Mouse (Mus musculus) limb, embryonic 14.5 days (tissue): ENCODE measurements at regions not wholly inside any gene's neighbourhood (a gene's known extent, or its start where the extent isn't known, plus 50 kb on each side); places are given as distances from the start of the nearest gene placed in this dataset.
"Not testable (repeated sequence)": the region's sequence is repeated elsewhere in the genome, so short reads cannot be mapped to it uniquely, and the experiment has no call there.

Source experiments
- ATAC-seq: fragments of 200-750 bp; cut with Nextera tagmentation; 2 replicates; pipeline ENCODE4 v1.8.0; 2017; ENCODE audit warnings: low read depth, moderate number of reproducible peaks, moderate TSS enrichment; ENCODE audit not compliant: low FRiP score
- DNase-seq: peaks from one replicate; pipeline ENCODE4 v3.0.0-alpha.2; 2015; ENCODE audit warnings: low spot score
- H3K27ac ChIP-seq: fragments of 300-500 bp; sonication (generic); replicated peaks from 2 replicates; pipeline ENCODE4 v1.5.1; 2014; ENCODE audit warnings: low read depth, mild to moderate bottlenecking, low read length, moderate library complexity, mixed read lengths
- H3K27me3 ChIP-seq: fragments of 300-500 bp; sonication (generic); 2 replicates; pipeline ENCODE4 v1.6.1; 2014; ENCODE audit warnings: low read length, mixed read lengths; ENCODE audit not compliant: control insufficient read depth, insufficient read depth
- H3K36me3 ChIP-seq: fragments of 300-500 bp; sonication (generic); 2 replicates; pipeline ENCODE4 v1.6.1; 2014; ENCODE audit warnings: mild to moderate bottlenecking, low read length, moderate library complexity, mixed read lengths; ENCODE audit not compliant: control insufficient read depth, insufficient read depth
- H3K4me1 ChIP-seq: fragments of 300-500 bp; sonication (generic); 2 replicates; pipeline ENCODE4 v1.6.1; 2014; ENCODE audit warnings: antibody characterized with exemption, low read length, mixed read lengths; ENCODE audit not compliant: control insufficient read depth, insufficient read depth
- H3K4me2 ChIP-seq: fragments of 300-500 bp; sonication (generic); replicated peaks from 2 replicates; pipeline ENCODE4 v1.6.1; 2014; ENCODE audit warnings: low read depth, mild to moderate bottlenecking, low read length, moderate library complexity; ENCODE audit not compliant: severe bottlenecking
- H3K4me3 ChIP-seq: fragments of 300-500 bp; sonication (generic); replicated peaks from 2 replicates; pipeline ENCODE4 v1.5.1; 2014; ENCODE audit warnings: low read length
- H3K9ac ChIP-seq: fragments of 300-500 bp; sonication (generic); 2 replicates; pipeline ENCODE4 v1.6.1; 2014; ENCODE audit warnings: mild to moderate bottlenecking, low read depth, low read length, moderate library complexity; ENCODE audit not compliant: severe bottlenecking
- H3K9me3 ChIP-seq: fragments of 300-500 bp; sonication (generic); 2 replicates; pipeline ENCODE4 v1.6.1; 2016; ENCODE audit warnings: low read length; ENCODE audit not compliant: control insufficient read depth
- POLR2A ChIP-seq: fragments of 200-500 bp; IDR thresholded peaks from 2 replicates; pipeline ENCODE4 v1.8.0; 2012; ENCODE audit warnings: inconsistent platforms, mild to moderate bottlenecking, moderate library complexity, borderline replicate concordance; ENCODE audit not compliant: insufficient read depth, insufficient read length; ENCODE audit errors: extremely low read depth
- WGBS: fragments of 180-500 bp; shearing (Covaris S2); extraction: QIAGEN DNeasy Blood & Tissue Kit; methylation state at CpG from one replicate; pipeline ENCODE4 v1.1.7; 2014; 5-methylcytosine and 5-hydroxymethylcytosine counted together

DNA sequence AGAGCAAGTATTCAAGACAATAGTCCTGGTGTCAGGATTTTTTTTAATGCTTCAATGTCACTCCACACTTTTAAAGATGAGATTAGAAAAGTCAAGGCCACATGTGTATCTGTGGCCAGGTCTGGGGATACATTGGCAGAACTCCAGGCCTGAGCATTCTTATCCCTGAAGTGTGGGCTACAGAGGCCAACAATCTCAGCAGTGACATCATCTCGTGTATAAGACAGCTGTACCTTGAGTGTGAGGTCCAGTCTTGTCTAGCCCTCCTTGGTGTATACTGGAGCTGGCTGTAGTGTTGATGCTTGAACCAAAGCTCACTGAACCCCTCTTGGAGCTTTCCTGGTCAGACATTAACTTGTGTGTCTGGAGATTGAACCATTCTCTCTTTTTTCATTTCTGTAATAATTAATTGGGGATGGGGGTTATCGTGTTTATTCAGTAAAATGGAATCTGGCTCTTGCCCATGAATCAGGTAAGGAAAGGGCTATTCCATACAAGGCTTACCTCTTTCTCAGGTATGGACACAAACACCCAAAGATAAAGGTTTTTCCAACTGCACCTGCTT lies 182.3 kb upstream of the Irx4 start:
- no peaks in the 10 kb centered on the region for H3K27me3 ChIP-seq
- ATAC-seq = no peak
- no peaks in the 10 kb centered on the region for H3K4me1 ChIP-seq
- H3K4me2 ChIP-seq = no peak overlapping the region
- no peak overlapping the region for H3K27ac ChIP-seq
- 71% methylated on average over 2 of the region's 2 CpGs for WGBS
- no peaks in the 10 kb centered on the region for H3K9me3 ChIP-seq
- DNase-seq = no peak
- no peak overlapping the region for H3K9ac ChIP-seq
- H3K4me3 ChIP-seq = no peak overlapping the region
- TF ChIP-seq POLR2A = no peak
- no peaks in the 10 kb centered on the region for H3K36me3 ChIP-seq

DNA sequence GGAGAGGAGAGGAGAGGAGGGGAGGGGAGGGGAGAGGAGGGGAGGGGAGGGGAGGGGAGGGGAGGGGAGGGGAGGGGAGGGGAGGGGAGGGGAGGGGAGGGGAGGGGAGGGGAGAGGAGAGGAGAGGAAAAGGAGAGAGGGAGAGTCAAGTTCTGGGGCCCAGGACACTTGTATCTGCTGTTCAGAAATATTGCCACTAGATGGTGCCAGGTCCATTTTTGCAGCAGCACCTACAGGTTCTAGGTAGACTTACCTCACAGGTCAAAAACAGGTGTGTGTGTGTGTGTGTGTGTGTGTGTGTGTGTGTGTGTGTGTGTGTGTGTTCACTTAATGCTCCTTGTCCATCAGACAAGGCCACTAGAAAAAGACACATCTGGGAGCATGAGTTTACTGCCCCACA lies 172.5 kb upstream of the Irx4 start:
- H3K36me3 ChIP-seq, H3K27ac ChIP-seq, H3K9ac ChIP-seq, DNase-seq, H3K27me3 ChIP-seq, ATAC-seq, H3K4me3 ChIP-seq, H3K4me1 ChIP-seq, H3K9me3 ChIP-seq, H3K4me2 ChIP-seq: not testable (repeated sequence)

- Histone ChIP-seq H3K4me1 (no peaks in the 10 kb centered on the region), H3K27ac (no peak overlapping the region), H3K4me3 (no peak overlapping the region), H3K36me3 (no peaks in the 10 kb centered on the region), H3K4me2 (no peak overlapping the region), H3K27me3 (no peaks in the 10 kb centered on the region), H3K9ac (no peak overlapping the region), H3K9me3 (no peaks in the 10 kb centered on the region)
- TF ChIP-seq POLR2A = no peak
- no peak for DNase-seq
- no peak for ATAC-seq
- WGBS = 45% methylated on average over 3 of the region's 3 CpGs
Observed at GRCm38 (mm10) chr13:73091886-73092285, 168.4 kb upstream of the Irx4 start.

DNA sequence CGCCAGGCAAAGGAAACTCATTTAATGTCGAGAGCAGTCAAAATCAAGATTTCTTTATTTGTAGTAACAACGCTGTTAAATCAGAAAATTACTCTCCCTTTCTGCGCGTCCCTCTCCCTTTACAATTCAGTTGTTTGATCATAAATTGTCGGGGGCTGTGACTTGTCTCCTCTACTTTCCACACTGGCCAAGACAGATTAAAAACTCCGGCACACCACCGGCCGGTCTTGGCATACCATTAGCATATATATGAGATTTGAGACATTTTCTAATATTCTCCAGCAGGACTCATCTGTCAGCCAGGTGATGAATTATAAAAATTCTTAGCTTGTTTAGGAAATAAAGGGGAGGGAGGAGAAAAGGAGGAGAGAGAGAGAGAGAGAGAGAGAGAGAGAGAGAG lies 162.8 kb upstream of the Irx4 start:
- Histone ChIP-seq H3K9ac (no peak overlapping the region), H3K9me3 (no peaks in the 10 kb centered on the region), H3K4me2 (no peak overlapping the region), H3K4me1 (no peaks in the 10 kb centered on the region), H3K36me3 (no peaks in the 10 kb centered on the region), H3K27ac (no peak overlapping the region), H3K27me3 (no peaks in the 10 kb centered on the region), H3K4me3 (no peak overlapping the region)
- TF ChIP-seq POLR2A = no peak
- ATAC-seq (no peak), DNase-seq (no peak)
- 80% methylated on average over 9 of the region's 9 CpGs for WGBS

DNA sequence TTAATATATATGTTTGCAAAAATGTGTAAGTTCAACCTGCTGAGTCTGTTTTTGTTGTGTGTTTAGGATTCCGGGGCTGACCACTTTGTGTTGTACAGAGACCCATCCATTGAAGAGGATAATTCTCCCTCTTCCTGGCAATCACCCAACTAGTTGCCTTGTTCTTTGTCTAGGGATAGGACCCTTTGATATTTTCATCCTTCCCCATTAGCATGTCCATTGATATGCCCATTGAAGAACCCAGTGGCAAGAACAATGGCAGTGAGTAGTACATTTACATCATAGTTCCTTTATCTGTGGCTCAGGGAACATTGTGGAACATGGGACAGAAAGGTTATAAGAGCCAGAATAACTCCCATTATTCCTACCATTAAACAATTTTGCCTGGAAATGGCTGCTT lies 160.9 kb upstream of the Irx4 start:
- Histone ChIP-seq H3K4me2 (no peak overlapping the region), H3K36me3 (no peaks in the 10 kb centered on the region), H3K27ac (no peak overlapping the region), H3K9me3 (no peaks in the 10 kb centered on the region), H3K27me3 (no peaks in the 10 kb centered on the region), H3K4me3 (no peak overlapping the region), H3K4me1 (no peaks in the 10 kb centered on the region), H3K9ac (no peak overlapping the region)
- DNase-seq = no peak
- ATAC-seq = no peak
- no peak for TF ChIP-seq POLR2A
- 88% methylated on average over 1 of the region's 1 CpGs for WGBS
